Mouse (Mus musculus): ENCODE results near the gene Nox4.

- no peak for TF ChIP-seq MAFK (IDR thresholded peaks at IDR 0.05; ENCODE audit: insufficient read depth, low read depth, low read length)
- TF ChIP-seq ZC3H11A (IDR thresholded peaks at IDR 0.05; ENCODE audit: borderline replicate concordance, low read depth, low read length): no peak
- no peak for TF ChIP-seq ZNF384 (IDR thresholded peaks at IDR 0.05; ENCODE audit: low read depth, low read length)
Observed at GRCm38 (mm10) chr7:87222751-87223150, 23.1 kb upstream of the Nox4 start.

All from ES-E14 (cell line).